Mouse (Mus musculus) embryonic stem cell, embryonic (primary cell): ENCODE data around the gene Dbf4.

Experiments used
- CTCF ChIA-PET, 4 experiments: fragments of 300-600 bp in 2 of 4; fragments of 350-600 bp in 2 of 4; sonication (Branson Sonifier 250); formaldehyde crosslinking; loops; one replicate each; lab custom pipeline; 2022; ENCODE audit warnings: inconsistent platforms in 2 of 4; lab: Charles Lee
- POLR2A ChIA-PET, 4 experiments: fragments of 300-600 bp in 2 of 4; fragments of 350-600 bp in 2 of 4; sonication (Branson Sonifier 250); formaldehyde crosslinking; loops; one replicate each; lab custom pipeline; 2022; ENCODE audit warnings: antibody characterized with exemption in 4 of 4, inconsistent platforms in 1 of 4; lab: Charles Lee

Dbf4 gene

GRCm38 (mm10) chr5:8422157-8422931 lies at the start of gene Dbf4, which contains the start of gene Slc25a40:
Gene Dbf4, minus strand, starts transcription at chr5:8422716.
Gene Slc25a40, plus strand, starts transcription at chr5:8422850.
- ChIA-PET POLR2A (interaction anchor here in 3 of 4 experiments (0.6 to 6.5 kb wide), 27 partner anchors 9 to 678 kb away, joined by 3 to 172 read pairs (median 4); partner anchors contain the start of genes Adam22 (in 2 of the 3) and Tmem243 (in 1 of the 3)), CTCF (interaction anchor here in 1 of 4 experiments (0.6 kb wide), 1 partner anchor 55 kb away, joined by 15 read pairs; no protein-coding TSS in a partner anchor)

GRCm38 (mm10) chr5:8456561-8456960 lies 34.0 kb upstream of the Dbf4 start:
- ChIA-PET CTCF (no interaction called here), POLR2A (interaction anchor here in 1 of 4 experiments (0.9 to 1.5 kb wide), 2 partner anchors 17 to 33 kb away, joined by 3 read pairs; no protein-coding TSS in a partner anchor)

GRCm38 (mm10) chr5:8455565-8455964 lies 33.0 kb upstream of the Dbf4 start:
- POLR2A ChIA-PET: interaction anchor here in 1 of 4 experiments (0.6 kb wide), 1 partner anchor 404 kb away, joined by 3 read pairs; no protein-coding TSS in a partner anchor

GRCm38 (mm10) chr5:8439095-8439494 lies 16.6 kb upstream of the Dbf4 start:
- CTCF ChIA-PET: no interaction called here

More at GRCm38 (mm10) chr5:8455565-8455964, 33.0 kb upstream of the Dbf4 start:
- CTCF ChIA-PET: no interaction called here

GRCm38 (mm10) chr5:8437481-8438156 lies 15.1 kb upstream of the Dbf4 start:
- POLR2A ChIA-PET: interaction anchor here in 1 of 4 experiments (0.6 to 3.7 kb wide), 7 partner anchors 12 to 120 kb away, joined by 3 to 12 read pairs (median 5); partner anchors contain the start of genes Dbf4 and Slc25a40
- CTCF ChIA-PET: no interaction called here

More at GRCm38 (mm10) chr5:8439095-8439494, 16.6 kb upstream of the Dbf4 start:
- POLR2A ChIA-PET: interaction anchor here in 1 of 4 experiments (0.9 to 3.7 kb wide), 2 partner anchors 14 to 15 kb away, joined by 3 to 12 read pairs; no protein-coding TSS in a partner anchor

GRCm38 (mm10) chr5:8425899-8426298 lies 3.4 kb upstream of the Dbf4 start:
- POLR2A ChIA-PET: interaction anchor here in 1 of 4 experiments (0.7 to 1.6 kb wide), 5 partner anchors 11 to 633 kb away, joined by 3 to 11 read pairs (median 3); no protein-coding TSS in a partner anchor
- CTCF ChIA-PET: no interaction called here

- CTCF ChIA-PET: interaction anchor here in 2 of 4 experiments (0.6 to 0.7 kb wide), 2 partner anchors 52 to 417 kb away, joined by 3 to 6 read pairs; no protein-coding TSS in a partner anchor
- POLR2A ChIA-PET: interaction anchor here in 3 of 4 experiments (0.6 to 2.3 kb wide), 34 partner anchors 9 to 738 kb away, joined by 3 to 12 read pairs (median 4); partner anchors contain the start of genes Dmtf1 (in 3 of the 3), Adam22 (in 2 of the 3), Crot (in 2 of the 3) and Tmem243 (in 2 of the 3)
These were observed 1.6 kb upstream of the Dbf4 start for GRCm38 (mm10) chr5:8424116-8424515.

GRCm38 (mm10) chr5:8422932-8423928 lies 714 bp upstream of the Dbf4 start:
- ChIA-PET POLR2A (interaction anchor here in 3 of 4 experiments (0.6 to 6.5 kb wide), 53 partner anchors 8 to 739 kb away, joined by 3 to 172 read pairs (median 4); partner anchors contain the start of genes Dmtf1 (in 3 of the 3), Adam22 (in 2 of the 3), Crot (in 2 of the 3) and Tmem243 (in 2 of the 3)), CTCF (interaction anchor here in 2 of 4 experiments (0.6 to 0.7 kb wide), 3 partner anchors 53 to 418 kb away, joined by 3 to 15 read pairs (median 6); no protein-coding TSS in a partner anchor)

GRCm38 (mm10) chr5:8421424-8421823 lies 1.1 kb downstream of the Dbf4 start:
- ChIA-PET CTCF (no interaction called here), POLR2A (interaction anchor here in 3 of 4 experiments (0.6 to 6.5 kb wide), 13 partner anchors 8 to 679 kb away, joined by 3 to 172 read pairs (median 5); partner anchors contain the start of genes Adam22 (in 1 of the 3) and Tmem243 (in 1 of the 3))

- ChIA-PET CTCF (interaction anchor here in 2 of 4 experiments (0.6 kb wide), 2 partner anchors 18 to 921 kb away, joined by 3 read pairs; no protein-coding TSS in a partner anchor), POLR2A (interaction anchor here (0.5 to 6.5 kb wide), 26 partner anchors 9 to 920 kb away, joined by 3 to 172 read pairs (median 4); partner anchors contain the start of genes Adam22 (in 2 of the 4) and Tmem243 (in 1 of the 4))
These were observed 5.1 kb downstream of the Dbf4 start for GRCm38 (mm10) chr5:8417443-8417842.

GRCm38 (mm10) chr5:8416683-8417413 lies 5.7 kb downstream of the Dbf4 start:
- ChIA-PET POLR2A (interaction anchor here in 3 of 4 experiments (0.5 to 6.5 kb wide), 22 partner anchors 8 to 921 kb away, joined by 3 to 172 read pairs (median 4); partner anchors contain the start of genes Adam22 (in 2 of the 3) and Tmem243 (in 1 of the 3)), CTCF (interaction anchor here in 1 of 4 experiments (0.6 kb wide), 1 partner anchor 18 kb away, joined by 3 read pairs; no protein-coding TSS in a partner anchor)

GRCm38 (mm10) chr5:8408746-8409145 lies 13.8 kb downstream of the Dbf4 start:
- POLR2A ChIA-PET: interaction anchor here in 2 of 4 experiments (0.6 to 12.6 kb wide), 10 partner anchors 9 to 48 kb away, joined by 3 to 172 read pairs (median 5); partner anchors contain the start of genes Dbf4 (in 2 of the 2) and Slc25a40 (in 2 of the 2)
- CTCF ChIA-PET: interaction anchor here in 1 of 4 experiments (1.0 kb wide), 1 partner anchor 432 kb away, joined by 5 read pairs; no protein-coding TSS in a partner anchor

GRCm38 (mm10) chr5:8397587-8398249 lies 24.8 kb downstream of the Dbf4 start:
- CTCF ChIA-PET: no interaction called here

GRCm38 (mm10) chr5:8393891-8394583 lies 28.5 kb downstream of the Dbf4 start:
- POLR2A ChIA-PET: interaction anchor here in 2 of 4 experiments (0.6 to 3.6 kb wide), 14 partner anchors 9 to 45 kb away, joined by 3 to 20 read pairs (median 5); partner anchors contain the start of genes Dbf4 (in 1 of the 2) and Slc25a40 (in 1 of the 2)
- CTCF ChIA-PET: interaction anchor here in 1 of 4 experiments (0.7 kb wide), 1 partner anchor 555 kb away, joined by 5 read pairs; no protein-coding TSS in a partner anchor

More at GRCm38 (mm10) chr5:8397587-8398249, 24.8 kb downstream of the Dbf4 start:
- POLR2A ChIA-PET: interaction anchor here in 2 of 4 experiments (0.9 to 1.8 kb wide), 10 partner anchors 10 to 40 kb away, joined by 3 to 7 read pairs (median 4); partner anchors contain the start of genes Adam22 (in 1 of the 2), Dbf4 (in 1 of the 2) and Slc25a40 (in 1 of the 2)
